Mouse (Mus musculus) urinary bladder, adult 18-20 months (tissue): ENCODE results near the gene Abca6.

ENCODE experiments used
- DNase-seq, 2 experiments: peaks; one replicate each; pipeline ENCODE4 v3.0.0; 2022; ENCODE audit warnings: low spot score in 2 of 2, mixed read lengths in 2 of 2

The Abca6 gene

GRCm38 (mm10) chr11:110196561-110197306, 54.8 kb downstream of the Abca6 start:
- no peak for DNase-seq

DNA sequence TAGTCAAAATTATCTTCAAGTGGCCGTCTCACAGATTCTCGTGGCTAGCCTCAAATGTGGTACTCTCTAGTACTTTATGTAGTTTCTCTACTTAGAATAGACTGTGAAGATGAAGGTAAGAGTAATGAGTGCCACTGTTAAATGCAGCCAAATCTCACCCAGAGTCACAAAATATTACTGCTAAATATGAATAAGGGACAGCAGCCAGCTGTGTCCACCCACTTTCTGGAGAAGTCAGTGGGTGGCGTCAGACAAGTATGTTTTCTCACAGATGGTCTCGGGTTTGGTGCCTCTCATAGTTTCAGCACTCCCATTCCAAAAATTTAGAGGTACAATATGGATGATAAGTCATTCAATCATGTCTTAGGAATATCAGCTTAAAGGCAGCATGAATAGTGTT, 56.3 kb downstream of the Abca6 start:
- no peak for DNase-seq

GRCm38 (mm10) chr11:110171212-110171611, 80.4 kb downstream of the Abca6 start:
- DNase-seq, result no peak

DNA sequence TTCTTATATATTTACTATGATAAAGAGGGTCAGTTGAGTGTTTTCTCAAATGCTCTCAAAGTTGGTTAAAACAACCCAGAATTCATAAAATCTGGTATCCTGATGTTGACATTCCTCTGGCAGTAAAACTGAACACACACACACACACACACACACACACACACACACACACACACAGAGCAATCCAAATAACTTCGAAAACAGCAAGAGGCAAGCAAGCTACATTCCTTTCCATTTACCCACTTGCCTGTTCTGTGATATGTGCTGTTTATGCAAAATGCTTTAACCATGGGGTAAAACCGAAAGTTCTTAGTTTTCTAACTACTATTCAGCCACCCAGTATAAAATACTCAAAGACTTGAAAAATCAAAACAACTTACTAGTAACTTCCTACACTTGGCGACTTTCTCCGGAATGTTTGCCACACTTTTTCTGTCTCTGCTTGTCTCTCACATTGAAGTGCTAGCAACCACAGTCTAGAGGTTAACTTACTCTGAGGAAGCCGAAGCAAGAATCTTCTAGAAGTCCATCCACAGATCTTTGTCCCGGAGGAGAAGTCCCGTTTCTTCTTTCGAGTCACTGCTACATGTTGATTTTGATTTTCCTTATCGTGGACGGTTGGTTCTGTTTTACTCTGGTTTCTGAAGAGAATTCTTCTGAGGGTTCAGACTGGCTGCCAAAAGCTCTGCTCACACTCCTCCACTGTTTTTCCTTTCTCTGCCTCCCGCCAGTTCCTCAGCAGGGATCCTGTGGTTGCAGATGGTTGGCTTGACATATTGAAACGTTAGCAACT, 83.9 kb downstream of the Abca6 start, which contains the start of gene Abca9:
TSS of gene Abca9 (minus strand) at position 738 of the 793 bp plus-strand sequence.
- peak in 1 of 2 experiments; percentile 3 for DNase-seq

- no peak for DNase-seq
Measured at GRCm38 (mm10) chr11:110165822-110166221, 85.8 kb downstream of the Abca6 start.

DNA sequence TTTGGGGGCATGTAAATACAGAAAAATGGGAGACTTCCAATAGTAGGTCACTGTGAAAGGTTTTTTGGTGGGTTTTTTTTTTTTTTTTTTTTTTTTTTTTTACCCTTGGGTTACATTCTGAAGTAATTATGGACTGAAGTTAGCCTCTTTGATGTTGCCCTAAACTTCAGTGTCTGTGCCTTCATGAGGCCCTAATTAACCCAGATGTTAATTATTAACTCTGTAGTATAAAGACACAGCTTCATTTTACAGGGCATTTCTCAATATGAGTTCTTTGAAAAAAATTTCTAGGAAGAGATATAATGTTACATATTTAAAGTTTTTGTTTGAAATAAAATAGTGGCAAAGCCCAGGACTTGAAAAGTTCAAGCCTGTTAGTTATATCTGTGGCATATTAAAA, 86.2 kb downstream of the Abca6 start:
- no peak for DNase-seq

- DNase-seq, result no peak
Measured at GRCm38 (mm10) chr11:110157059-110157458, 94.5 kb downstream of the Abca6 start.

GRCm38 (mm10) chr11:110155985-110156384, 95.6 kb downstream of the Abca6 start:
- no peak for DNase-seq

DNA sequence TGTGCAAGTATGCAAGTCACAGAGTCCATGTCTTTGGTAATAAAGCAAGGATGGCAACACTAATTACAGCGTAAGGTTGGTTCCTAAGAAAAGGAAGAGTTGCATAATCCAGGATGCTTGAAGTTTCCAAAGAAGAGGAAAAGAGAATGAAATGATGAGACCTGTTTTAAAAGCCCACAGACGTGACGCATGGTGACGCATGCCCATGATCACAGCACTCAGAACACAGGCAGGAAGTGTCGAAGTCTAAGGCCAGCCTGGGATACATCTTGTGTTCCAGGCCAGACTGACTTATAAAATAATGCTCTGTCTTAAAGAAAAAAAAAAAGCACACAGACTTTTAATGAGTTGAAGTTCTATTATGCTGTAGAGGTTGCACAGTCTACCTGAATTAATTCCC, 103.9 kb downstream of the Abca6 start:
- no peak for DNase-seq

- no peak for DNase-seq
Measured at GRCm38 (mm10) chr11:110145421-110145820, 106.2 kb downstream of the Abca6 start.

GRCm38 (mm10) chr11:110130760-110131159, 120.8 kb downstream of the Abca6 start:
- DNase-seq, result no peak
